Mouse (Mus musculus) embryonic facial prominence, embryonic 12.5 days (tissue): Measurements from ENCODE around the gene Pla2g1b. TPM values are rescaled to one million over a fixed set of nuclear protein-coding genes. Genes with fewer than 3 reads are reported as not detected.
"Not testable (repeated sequence)": the region's sequence is repeated elsewhere in the genome, so short reads cannot be mapped to it uniquely, and the experiment has no call there.

ENCODE experiments used
- ATAC-seq: fragments of 200-750 bp; cut with Nextera tagmentation; 2 replicates; pipeline ENCODE4 v1.8.0; 2017; ENCODE audit not compliant: insufficient number of reproducible peaks, insufficient read depth, low FRiP score, low TSS enrichment
- H3K27ac ChIP-seq: fragments of 300-500 bp; sonication (generic); 2 replicates; pipeline ENCODE4 v1.5.1; 2016; ENCODE audit warnings: mild to moderate bottlenecking
- H3K27me3 ChIP-seq: fragments of 300-500 bp; sonication (generic); 2 replicates; pipeline ENCODE4 v1.6.1; 2016; ENCODE audit warnings: mild to moderate bottlenecking, moderate library complexity
- H3K36me3 ChIP-seq: fragments of 300-500 bp; sonication (generic); 2 replicates; pipeline ENCODE4 v1.6.1; 2016; ENCODE audit warnings: mild to moderate bottlenecking
- H3K4me1 ChIP-seq: fragments of 300-500 bp; sonication (generic); 2 replicates; pipeline ENCODE4 v1.6.1; 2016
- H3K4me2 ChIP-seq: fragments of 300-500 bp; sonication (generic); replicated peaks from 2 replicates; pipeline ENCODE4 v1.6.1; 2016; ENCODE audit warnings: mild to moderate bottlenecking, moderate library complexity
- H3K4me3 ChIP-seq: fragments of 300-500 bp; sonication (generic); 2 replicates; pipeline ENCODE4 v1.5.1; 2016; ENCODE audit warnings: mild to moderate bottlenecking
- H3K9ac ChIP-seq: fragments of 300-500 bp; sonication (generic); 2 replicates; pipeline ENCODE4 v1.6.1; 2016; ENCODE audit warnings: mild to moderate bottlenecking, moderate library complexity
- H3K9me3 ChIP-seq: fragments of 300-500 bp; sonication (generic); 2 replicates; pipeline ENCODE4 v1.6.1; 2016; ENCODE audit warnings: mild to moderate bottlenecking, moderate library complexity
- WGBS: fragments of 180-500 bp; shearing (Covaris S2); methylation state at CpG from one replicate; pipeline ENCODE4 v1.1.7; 2016; 5-methylcytosine and 5-hydroxymethylcytosine counted together
- polyA plus RNA-seq: library from polyadenylated mRNA; unstranded; fragments of >200 nt; fragmentation: Nextera tagmentation; extraction: Ambion mirVana; gene quantifications from 2 replicates; pipeline ENCODE4 v1.2.1, GENCODE M21; 2016

Gene Pla2g1b
- polyA plus RNA-seq, 1 experiment from 2014 or later = not detected

DNA sequence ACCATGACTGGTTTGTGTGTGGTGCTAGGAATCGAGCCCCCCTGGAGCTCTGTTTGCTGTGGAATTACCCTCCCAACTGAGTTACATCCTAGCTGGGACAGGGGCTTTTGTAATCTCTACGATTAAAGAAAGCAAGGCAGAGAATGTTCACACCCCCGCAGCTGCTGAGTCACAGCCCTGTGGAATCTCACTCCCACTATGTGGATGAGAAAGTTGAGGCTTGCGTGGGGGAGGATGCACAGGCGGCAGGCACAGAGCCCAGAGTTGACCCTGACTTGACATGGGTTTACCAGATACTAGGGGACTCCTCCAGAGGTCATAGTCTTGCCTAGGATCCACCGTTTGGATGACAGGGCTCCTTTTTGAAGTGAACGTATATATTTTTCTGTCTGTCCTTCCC is 31.0 kb downstream of the Pla2g1b start:
- H3K4me2 ChIP-seq = no peak overlapping the region
- no peak for ATAC-seq
- peaks cover 21% of the 10 kb centered on the region for H3K4me1 ChIP-seq
- H3K27ac ChIP-seq = no peak overlapping the region
- H3K9ac ChIP-seq = no peak overlapping the region
- H3K27me3 ChIP-seq = no peaks in the 10 kb centered on the region
- H3K36me3 ChIP-seq = no peaks in the 10 kb centered on the region
- H3K9me3 ChIP-seq = no peaks in the 10 kb centered on the region
- H3K4me3 ChIP-seq = no peak overlapping the region
- 84% methylated on average over 7 of the region's 7 CpGs for WGBS

DNA sequence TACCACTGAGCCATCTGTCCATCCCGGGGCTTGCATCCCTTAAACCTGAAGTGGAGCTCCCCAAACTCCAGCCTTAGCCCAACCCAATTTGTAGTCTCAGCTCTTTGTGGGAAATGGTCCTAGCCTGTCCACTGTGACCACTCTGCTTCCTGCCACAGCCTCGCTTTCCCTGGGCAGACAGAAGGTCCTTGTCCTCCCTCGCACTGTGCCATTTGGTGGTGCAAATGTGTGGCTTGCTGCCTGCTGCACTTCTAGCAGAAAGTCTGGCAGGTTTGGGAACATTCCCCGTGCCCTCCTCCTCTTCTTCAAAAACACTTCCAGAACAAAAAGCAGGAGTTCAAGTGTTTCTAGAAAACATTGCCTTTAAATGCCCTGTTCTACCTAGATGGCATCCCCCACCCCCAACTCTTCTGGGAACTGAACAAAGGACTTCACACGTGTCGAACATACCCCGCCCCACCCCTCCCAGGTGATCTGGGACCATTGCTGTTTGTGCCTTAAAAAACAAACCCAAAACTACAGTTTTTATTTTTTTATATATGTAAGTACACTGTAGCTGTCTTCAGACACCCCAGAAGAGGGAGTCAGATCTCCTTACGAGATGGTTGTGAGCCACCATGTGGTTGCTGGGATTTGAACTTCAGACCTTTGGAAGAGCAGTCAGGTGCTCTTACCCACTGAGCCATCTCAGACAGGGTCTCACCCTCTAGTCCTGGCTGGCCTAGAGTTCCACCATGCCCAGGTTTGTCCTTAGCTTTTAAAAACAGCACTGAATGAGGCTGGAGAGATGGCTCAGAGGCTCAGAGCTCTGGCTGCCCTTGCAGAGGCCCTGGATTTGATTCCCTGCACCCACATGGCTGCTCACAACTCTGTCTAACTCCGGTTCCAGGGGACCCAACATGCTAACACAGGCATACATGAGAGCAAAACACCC is 32.5 kb downstream of the Pla2g1b start:
- H3K27ac ChIP-seq = no peak overlapping the region
- no peak overlapping the region for H3K4me2 ChIP-seq
- H3K4me3 ChIP-seq = no peak overlapping the region
- H3K9me3 ChIP-seq = no peaks in the 10 kb centered on the region
- peaks cover 8% of the 10 kb centered on the region; the same call in 1 of the 2 replicates for H3K4me1 ChIP-seq
- no peaks in the 10 kb centered on the region for H3K27me3 ChIP-seq
- no peaks in the 10 kb centered on the region for H3K36me3 ChIP-seq
- 49% methylated on average over 9 of the region's 9 CpGs for WGBS
- no peak overlapping the region for H3K9ac ChIP-seq
- ATAC-seq = no peak

DNA sequence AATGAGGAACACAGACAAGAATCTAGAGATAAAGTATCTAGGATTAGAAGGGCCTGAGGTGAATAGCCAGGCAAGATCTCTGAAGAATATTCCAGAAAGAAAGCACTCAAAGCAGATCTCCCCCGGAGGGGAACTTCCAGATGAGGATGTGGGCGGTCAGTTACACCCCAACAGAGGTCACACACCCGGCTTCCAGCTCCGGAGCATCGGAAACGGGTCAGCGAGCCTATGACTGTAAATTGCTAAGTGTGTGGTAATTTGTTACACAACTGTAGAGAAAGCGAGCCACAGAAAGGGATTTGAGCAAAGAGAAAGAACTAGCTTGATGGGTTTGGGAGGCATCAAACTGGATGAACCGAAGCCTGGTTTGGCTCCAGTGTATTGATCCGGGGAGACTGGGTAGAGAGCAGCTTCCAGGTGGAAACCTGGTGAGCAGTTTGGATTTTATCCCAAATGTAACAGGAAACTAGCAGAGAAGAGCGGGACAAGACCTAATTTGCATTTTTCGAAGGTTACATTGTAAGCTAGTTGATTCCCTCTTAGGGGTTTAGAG is 34.4 kb downstream of the Pla2g1b start:
- Histone ChIP-seq H3K27ac (no peak overlapping the region), H3K4me2 (no peak overlapping the region), H3K9me3 (no peaks in the 10 kb centered on the region), H3K4me1 (no peaks in the 10 kb centered on the region), H3K9ac (no peak overlapping the region), H3K36me3 (no peaks in the 10 kb centered on the region), H3K4me3 (no peak overlapping the region), H3K27me3 (no peaks in the 10 kb centered on the region)
- ATAC-seq = no peak
- WGBS = 74% methylated on average over 12 of the region's 12 CpGs

DNA sequence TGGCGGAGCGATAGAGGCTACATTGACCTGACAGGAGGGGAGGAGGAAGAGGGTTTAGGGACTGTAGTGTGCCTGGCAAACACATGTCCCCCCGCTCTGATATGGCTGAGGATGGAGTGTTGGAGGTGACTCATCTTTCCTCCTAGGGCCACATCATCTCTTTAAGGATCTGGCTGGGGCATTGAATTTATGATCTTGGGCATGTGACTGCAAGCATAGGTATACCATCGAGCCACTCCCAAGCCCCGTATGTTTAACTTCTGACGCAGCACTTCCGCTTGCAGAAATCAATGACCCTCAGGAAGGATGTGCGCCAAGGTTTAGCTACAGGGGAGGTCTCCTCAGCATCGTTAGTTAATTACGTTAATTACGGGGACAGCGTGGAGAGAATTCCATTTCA is 37.0 kb downstream of the Pla2g1b start:
- Histone ChIP-seq H3K27me3 (no peaks in the 10 kb centered on the region), H3K27ac (no peak overlapping the region), H3K4me3 (no peak overlapping the region), H3K4me2 (no peak overlapping the region), H3K4me1 (peaks cover 10% of the 10 kb centered on the region), H3K9me3 (no peaks in the 10 kb centered on the region), H3K36me3 (no peaks in the 10 kb centered on the region), H3K9ac (no peak overlapping the region; the same call in 1 of the 2 replicates)
- WGBS = 50% methylated on average over 12 of the region's 12 CpGs
- ATAC-seq = no peak

DNA sequence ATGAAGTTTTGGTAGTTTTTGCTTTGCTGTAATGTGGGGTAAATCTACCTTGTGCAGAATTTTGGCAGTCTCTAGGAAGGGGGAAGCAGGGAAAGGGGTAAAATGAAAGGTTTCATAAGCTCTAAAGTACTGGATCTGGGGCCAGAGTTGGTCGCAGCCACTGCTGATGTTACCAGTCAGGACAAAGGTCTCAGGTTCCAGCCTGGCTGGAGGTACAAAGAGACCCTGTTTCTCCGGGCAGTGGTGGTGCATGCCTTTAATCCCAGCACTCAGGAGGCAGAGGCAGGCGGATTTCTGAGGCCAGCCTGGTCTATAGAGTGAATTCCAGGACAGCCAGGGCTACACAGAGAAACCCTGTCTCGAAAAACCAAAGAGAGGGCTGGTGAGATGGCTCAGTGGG is 39.6 kb downstream of the Pla2g1b start:
- not testable (repeated sequence) for H3K9me3 ChIP-seq, H3K27me3 ChIP-seq, H3K9ac ChIP-seq, H3K4me2 ChIP-seq, H3K36me3 ChIP-seq, H3K27ac ChIP-seq, ATAC-seq, H3K4me3 ChIP-seq
- H3K4me1 ChIP-seq = peaks cover 30% of the 10 kb centered on the region
- WGBS = 72% methylated on average over 4 of the region's 4 CpGs

DNA sequence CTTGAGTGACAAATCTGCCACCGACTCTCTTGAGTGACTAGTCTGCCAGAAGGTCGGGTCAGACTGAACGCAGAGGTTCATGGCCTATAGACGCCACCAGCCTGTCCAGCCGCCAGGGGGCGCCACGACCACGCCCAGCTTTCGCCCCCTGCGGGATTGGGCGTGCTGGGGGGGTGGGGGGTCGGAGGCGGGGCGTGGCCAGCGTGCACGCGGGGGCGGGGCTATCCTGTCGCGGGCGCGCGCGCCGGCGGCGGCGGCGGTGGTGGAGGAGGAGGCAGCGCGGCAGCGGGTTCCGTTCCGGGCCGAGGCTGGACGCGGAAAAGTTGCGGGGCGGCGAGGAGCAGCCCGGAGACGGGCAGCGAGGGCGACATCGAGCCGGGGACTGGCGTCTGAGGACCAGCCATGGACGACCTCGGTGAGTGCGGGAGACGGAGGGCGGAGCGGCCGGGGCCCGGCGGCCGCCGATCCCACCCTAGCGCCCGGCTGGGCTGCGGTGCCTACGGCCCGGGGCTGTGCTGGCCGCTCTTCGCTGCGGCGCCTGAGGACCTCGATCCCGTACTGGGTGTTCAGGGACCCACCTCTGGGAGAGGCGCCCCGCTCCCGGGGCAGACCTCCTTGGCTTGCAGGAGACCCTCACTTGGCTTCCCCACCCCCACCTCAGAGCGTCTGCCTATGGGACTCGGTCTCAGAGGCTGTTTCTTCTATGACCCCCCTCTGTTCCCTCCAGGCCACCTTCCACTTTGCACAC is 40.6 kb downstream of the Pla2g1b start, which contains the start of gene Pxn:
Gene Pxn (plus strand): TSS at position 223 of the 748 bp plus-strand sequence.
- H3K9ac ChIP-seq = peak within 1 kb of the TSS; percentile 91
- H3K4me1 ChIP-seq = peaks cover 30% of the 10 kb centered on the region
- WGBS = under 1% methylated on average over 65 of the region's 74 CpGs
- peak within 1 kb of the TSS; percentile 63 for H3K27ac ChIP-seq
- no peaks in the 10 kb centered on the region for H3K9me3 ChIP-seq
- H3K4me2 ChIP-seq = peak within 1 kb of the TSS; percentile 90
- H3K4me3 ChIP-seq = peak within 1 kb of the TSS; percentile 94
- H3K27me3 ChIP-seq = no peaks in the 10 kb centered on the region
- ATAC-seq = peak; percentile 73
- H3K36me3 ChIP-seq = no peaks in the 10 kb centered on the region

DNA sequence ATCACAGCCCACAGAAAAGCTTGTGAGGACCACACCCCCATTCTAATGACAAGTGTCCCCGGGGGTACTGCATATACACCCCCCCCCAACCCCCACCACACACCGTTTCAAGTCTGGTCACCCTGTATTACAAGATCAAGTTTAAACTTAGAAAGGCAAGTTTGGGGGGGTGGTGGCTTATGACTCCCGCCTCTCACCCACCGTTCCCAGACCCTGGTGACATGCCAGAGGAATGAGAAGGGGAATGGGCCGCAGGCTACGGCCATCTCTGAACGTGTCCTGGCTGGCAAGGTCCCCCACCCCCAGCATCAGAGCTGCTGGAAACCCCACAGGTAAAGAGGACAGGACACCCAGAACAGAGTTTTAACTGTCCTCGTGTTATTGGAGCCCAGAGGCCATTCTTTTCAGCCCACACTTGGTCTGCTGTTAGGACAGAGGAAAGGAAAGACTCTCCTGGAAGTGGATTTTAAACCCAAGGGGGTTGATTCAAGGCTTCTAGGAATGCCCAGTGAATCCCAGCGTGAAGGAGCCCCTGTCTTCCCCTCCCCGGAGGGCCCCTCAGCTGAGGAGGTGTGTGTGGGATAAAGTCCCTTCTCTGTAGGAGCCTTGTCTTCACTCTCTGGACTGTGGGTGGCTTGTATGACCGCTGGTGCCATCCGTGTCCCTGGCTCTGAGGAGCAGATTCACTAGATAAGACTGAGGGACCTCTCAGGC is 41.4 kb downstream of the Pla2g1b start:
- Histone ChIP-seq H3K4me3 (peak overlapping the region; percentile 94), H3K4me1 (peaks cover 30% of the 10 kb centered on the region), H3K36me3 (no peaks in the 10 kb centered on the region), H3K9ac (peak overlapping the region; percentile 91), H3K27me3 (no peaks in the 10 kb centered on the region), H3K27ac (peak overlapping the region; percentile 6; the same call in 1 of the 2 replicates), H3K4me2 (peak overlapping the region; percentile 90), H3K9me3 (no peaks in the 10 kb centered on the region)
- WGBS = 12% methylated on average over 12 of the region's 12 CpGs
- no peak for ATAC-seq

DNA sequence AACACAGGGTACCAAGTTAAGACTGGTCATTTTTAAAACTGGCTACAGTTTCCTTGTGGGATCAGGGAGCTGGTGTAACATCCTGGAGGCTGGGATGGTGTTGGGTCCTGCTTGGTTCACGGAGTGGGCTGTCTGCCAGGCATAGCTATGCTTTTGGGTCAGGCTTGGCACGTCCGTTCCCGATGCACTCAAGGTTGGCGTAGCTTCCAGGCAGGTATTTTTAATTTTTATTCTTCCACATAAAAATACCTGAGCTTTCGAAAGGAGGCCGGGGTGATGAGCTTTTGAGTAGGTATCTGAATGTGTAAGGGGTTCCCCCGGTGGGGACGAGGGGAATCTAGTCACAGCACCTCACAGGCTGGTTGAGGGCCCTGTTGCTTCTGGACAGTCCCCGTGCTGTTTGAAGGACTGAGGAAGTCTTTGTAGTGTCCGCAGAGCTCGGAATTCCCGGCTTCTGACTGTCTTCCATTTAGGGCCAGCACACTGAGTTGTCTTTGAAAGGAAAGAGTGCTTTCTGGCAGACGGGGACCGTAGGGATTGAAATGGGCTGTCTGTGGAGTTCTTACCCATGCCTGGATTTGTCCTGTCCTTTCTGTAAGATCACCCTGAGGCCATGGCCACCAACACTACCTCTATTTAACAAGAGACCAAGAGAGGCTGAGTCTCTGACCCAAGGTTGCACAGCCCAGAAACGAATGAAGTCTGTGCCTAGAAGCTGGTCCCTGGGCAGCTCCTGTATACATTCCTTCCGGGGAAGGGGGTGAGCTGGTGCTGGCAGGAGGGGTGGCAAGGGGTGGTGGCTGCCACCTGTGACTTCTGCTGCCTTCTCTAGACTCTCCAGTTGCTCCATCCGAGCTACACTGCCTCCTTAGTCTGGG is 42.2 kb downstream of the Pla2g1b start:
- no peaks in the 10 kb centered on the region for H3K27me3 ChIP-seq
- H3K9ac ChIP-seq = peak overlapping the region; percentile 91
- no peaks in the 10 kb centered on the region for H3K9me3 ChIP-seq
- peaks cover 30% of the 10 kb centered on the region for H3K4me1 ChIP-seq
- no peaks in the 10 kb centered on the region for H3K36me3 ChIP-seq
- ATAC-seq = 0 out of 2 replicates have a peak, but pooled peaks have one; percentile 6
- H3K27ac ChIP-seq = peak overlapping the region; percentile 72; the same call in 1 of the 2 replicates
- peak overlapping the region; percentile 90 for H3K4me2 ChIP-seq
- 29% methylated on average over 18 of the region's 18 CpGs for WGBS
- peak overlapping the region; percentile 94 for H3K4me3 ChIP-seq

DNA sequence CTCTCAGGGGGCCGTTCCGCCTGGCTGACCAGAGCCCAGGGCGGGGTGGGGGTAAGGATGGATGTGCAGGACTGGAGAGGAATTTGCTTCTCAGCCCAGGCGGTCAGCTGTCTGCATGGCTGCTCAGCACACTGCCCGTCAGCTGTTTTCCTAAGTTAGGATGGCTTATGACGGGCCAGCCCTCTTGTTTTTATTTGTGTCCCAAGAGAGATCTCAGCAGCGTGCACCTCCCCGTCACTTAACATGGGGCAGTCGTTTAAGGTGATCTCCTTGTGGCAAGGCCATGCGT is 42.7 kb downstream of the Pla2g1b start:
- peak overlapping the region; percentile 72; the same call in 1 of the 2 replicates for H3K27ac ChIP-seq
- no peaks in the 10 kb centered on the region for H3K9me3 ChIP-seq
- peaks cover 33% of the 10 kb centered on the region for H3K4me1 ChIP-seq

DNA sequence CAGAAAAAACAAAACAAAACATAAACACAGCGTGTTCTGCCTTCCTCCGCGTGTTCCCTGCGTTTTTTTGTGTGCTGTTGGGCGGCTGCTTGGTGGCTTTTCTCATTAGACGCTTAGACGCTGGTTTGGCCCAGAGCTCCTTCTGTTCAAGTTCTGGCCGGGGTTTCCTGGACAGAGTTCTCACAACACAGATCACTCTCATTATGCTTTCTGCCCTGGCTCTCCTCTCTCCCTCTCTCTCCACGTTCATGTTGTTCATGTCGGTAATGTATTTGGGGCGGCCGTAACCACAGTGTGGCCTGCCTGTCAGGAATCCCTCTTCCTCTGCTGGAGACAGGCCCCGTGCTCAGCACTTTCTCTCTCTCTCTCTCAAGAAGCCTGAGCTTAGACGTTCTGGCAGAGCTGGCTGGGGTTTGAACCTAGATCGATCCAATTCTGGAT is 43.3 kb downstream of the Pla2g1b start:
- Histone ChIP-seq H3K9me3 (no peaks in the 10 kb centered on the region), H3K4me2 (peak overlapping the region; percentile 90), H3K27ac (peak overlapping the region; percentile 72), H3K9ac (peak overlapping the region; percentile 91; the same call in 1 of the 2 replicates), H3K36me3 (no peaks in the 10 kb centered on the region), H3K27me3 (no peaks in the 10 kb centered on the region), H3K4me3 (peak overlapping the region; percentile 94; the same call in 1 of the 2 replicates), H3K4me1 (peaks cover 38% of the 10 kb centered on the region)
- no peak for ATAC-seq
- WGBS = 21% methylated on average over 15 of the region's 15 CpGs

More for the DNA sequence above, 42.7 kb downstream of the Pla2g1b start:
- Histone ChIP-seq H3K27me3 (no peaks in the 10 kb centered on the region), H3K4me2 (peak overlapping the region; percentile 90), H3K4me3 (peak overlapping the region; percentile 94), H3K36me3 (no peaks in the 10 kb centered on the region), H3K9ac (peak overlapping the region; percentile 91; the same call in 1 of the 2 replicates)
- 0 out of 2 replicates have a peak, but pooled peaks have one; percentile 24 for ATAC-seq
- WGBS = 11% methylated on average over 10 of the region's 10 CpGs
